Mouse (Mus musculus): Measurements from ENCODE around the gene Vps26c. TPM values are rescaled to one million over a fixed set of nuclear protein-coding genes. Genes with fewer than 3 reads are reported as not detected.

The Vps26c gene
- 65.2 and 66.0 TPM in 2 replicates for polyA plus RNA-seq (2015; fragmentation: Nextera tagmentation; extraction: Ambion mirVana)

DNA sequence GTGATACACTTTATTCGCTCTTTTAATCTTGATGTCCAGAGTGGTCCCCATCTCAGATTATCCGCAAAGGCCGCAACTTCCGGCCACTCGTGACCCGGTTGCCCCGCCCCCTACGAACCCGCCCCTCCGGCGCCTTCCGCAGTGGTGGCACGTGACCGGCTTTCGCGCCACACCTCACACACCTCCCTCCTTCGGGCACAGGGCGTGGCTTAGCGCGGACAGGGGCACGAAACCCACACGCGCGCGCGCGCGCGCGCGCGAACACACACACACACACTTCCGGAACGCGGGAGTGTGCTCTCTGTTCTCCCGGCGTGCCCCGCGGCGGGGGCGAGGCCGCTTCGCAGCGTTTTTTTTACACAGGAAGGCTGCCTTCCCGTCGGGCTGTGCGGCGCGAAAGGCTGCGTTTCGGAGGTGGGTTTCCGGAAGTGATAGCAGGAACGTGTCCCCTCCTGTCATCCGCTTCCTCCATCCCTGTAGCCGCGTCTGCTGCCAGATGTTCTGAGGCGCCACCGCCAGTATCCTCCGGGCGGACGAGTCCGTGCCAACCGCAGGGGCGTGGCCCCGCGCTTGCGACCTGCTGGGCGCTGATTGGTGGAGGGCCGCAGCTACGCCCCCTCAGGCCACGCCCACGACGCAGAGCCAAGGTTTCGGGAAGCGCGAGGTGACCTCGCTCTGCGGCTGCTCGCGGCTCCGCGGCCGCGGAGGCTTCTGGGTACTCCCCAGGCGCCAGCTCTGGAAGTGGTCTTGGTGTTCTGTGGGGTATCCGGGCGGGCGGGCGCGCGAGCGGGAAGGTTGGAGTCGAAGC, at the start of gene Vps26c:
Gene Vps26c, minus strand, starts transcription at position 487 of the 808 bp plus-strand sequence.
- ATAC-seq: peak; percentile 95
- H3K27me3 ChIP-seq: no peaks in the 10 kb centered on the region
- H3K36me3 ChIP-seq (ENCODE audit: poor library complexity, severe bottlenecking): no peaks in the 10 kb centered on the region
- peak within 1 kb of the TSS; percentile 87 for H3K4me3 ChIP-seq
- peak within 1 kb of the TSS; percentile 88 for H3K9ac ChIP-seq
- H3K9me3 ChIP-seq (replicated peaks): no peaks in the 10 kb centered on the region
- under 1% methylated on average over 92 of the region's 93 CpGs for WGBS
- peaks cover 25% of the 10 kb centered on the region for H3K4me1 ChIP-seq
- peak within 1 kb of the TSS; percentile 95 for H3K27ac ChIP-seq
- H3K4me2 ChIP-seq: peak within 1 kb of the TSS; percentile 77

DNA sequence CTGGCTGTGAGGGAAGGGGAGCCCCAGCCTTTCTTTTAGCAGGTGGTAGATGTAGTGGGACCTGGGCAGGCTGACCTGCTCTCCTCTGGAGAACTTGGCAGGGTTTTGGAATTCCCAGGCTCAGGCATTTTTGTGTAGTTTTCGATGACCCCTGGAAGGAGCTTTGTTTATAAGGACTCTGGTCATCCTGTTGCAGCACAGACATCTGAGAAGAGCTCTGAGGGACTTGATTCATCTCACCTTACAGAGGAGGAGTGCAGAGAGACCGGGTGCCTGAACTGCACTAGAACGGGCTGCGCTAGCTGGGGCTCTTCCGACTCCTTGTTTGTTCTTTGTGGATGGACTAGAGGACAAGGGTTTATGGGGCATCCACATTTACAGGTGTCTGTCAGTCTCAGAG, 49.1 kb upstream of the Vps26c start:
- Histone ChIP-seq H3K4me1 (peaks cover 76% of the 10 kb centered on the region), H3K4me2 (no peak overlapping the region), H3K36me3 (ENCODE audit: poor library complexity, severe bottlenecking) (no peaks in the 10 kb centered on the region), H3K9me3 (replicated peaks) (no peaks in the 10 kb centered on the region), H3K4me3 (no peak overlapping the region), H3K9ac (no peak overlapping the region), H3K27ac (no peak overlapping the region; the same call in 1 of the 2 replicates), H3K27me3 (no peaks in the 10 kb centered on the region)
- WGBS: 88% methylated on average over 5 of the region's 5 CpGs
- ATAC-seq: no peak

DNA sequence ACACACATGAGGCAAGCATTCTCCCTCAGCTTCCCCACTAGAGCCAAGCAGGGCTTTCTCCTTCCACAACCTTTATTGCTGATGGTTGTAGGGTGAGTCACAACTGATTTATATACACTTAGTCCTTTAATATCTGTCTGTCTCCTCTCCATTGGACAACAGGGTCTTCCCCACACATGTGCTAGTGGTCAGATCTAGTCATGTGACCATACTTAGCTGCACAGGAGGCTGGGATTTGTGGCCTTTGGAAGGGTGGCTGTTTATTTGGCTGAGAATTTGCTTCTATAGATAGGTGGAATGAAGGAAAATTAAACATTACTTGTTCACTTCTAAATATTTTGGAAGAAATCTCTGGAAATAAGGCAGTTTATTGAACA, 48.1 kb upstream of the Vps26c start:
- H3K4me1 ChIP-seq: peaks cover 69% of the 10 kb centered on the region

GRCm38 (mm10) chr16:94574025-94574717, 47.5 kb upstream of the Vps26c start:
- Histone ChIP-seq H3K9ac (no peak overlapping the region), H3K4me1 (peaks cover 64% of the 10 kb centered on the region), H3K4me2 (no peak overlapping the region), H3K4me3 (no peak overlapping the region), H3K36me3 (ENCODE audit: poor library complexity, severe bottlenecking) (no peaks in the 10 kb centered on the region), H3K27ac (no peak overlapping the region), H3K9me3 (replicated peaks) (no peaks in the 10 kb centered on the region), H3K27me3 (no peaks in the 10 kb centered on the region)
- ATAC-seq: no peak
- 77% methylated on average over 3 of the region's 3 CpGs for WGBS

More for the DNA sequence above, 48.1 kb upstream of the Vps26c start:
- H3K4me3 ChIP-seq: no peak overlapping the region
- H3K9ac ChIP-seq: no peak overlapping the region
- no peaks in the 10 kb centered on the region for H3K9me3 ChIP-seq (replicated peaks)
- H3K36me3 ChIP-seq (ENCODE audit: poor library complexity, severe bottlenecking): no peaks in the 10 kb centered on the region
- H3K4me2 ChIP-seq: no peak overlapping the region
- H3K27me3 ChIP-seq: no peaks in the 10 kb centered on the region
- no peak for ATAC-seq
- no peak overlapping the region for H3K27ac ChIP-seq

DNA sequence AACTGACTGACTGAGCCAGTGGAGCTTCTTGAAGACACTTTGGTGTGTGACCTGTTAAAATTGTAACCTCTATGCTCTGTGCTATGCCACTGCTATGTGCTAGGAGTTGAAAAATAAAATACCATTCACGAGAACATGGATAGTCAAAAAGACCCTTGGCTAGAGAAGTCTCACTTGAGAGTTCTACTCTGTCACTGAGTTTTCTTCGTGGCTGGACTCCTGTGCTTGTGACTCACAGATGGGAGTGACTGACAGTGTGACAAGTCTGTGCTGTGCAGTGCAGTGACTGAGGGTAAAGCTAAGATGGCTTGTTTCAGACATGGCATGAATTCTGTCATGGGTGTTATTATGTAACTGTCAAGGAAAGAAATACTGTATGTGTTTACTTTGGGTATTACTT, 45.8 kb upstream of the Vps26c start:
- 41% methylated on average over 2 of the region's 2 CpGs for WGBS
- H3K4me3 ChIP-seq: peak overlapping the region; percentile 23; the same call in 1 of the 2 replicates

DNA sequence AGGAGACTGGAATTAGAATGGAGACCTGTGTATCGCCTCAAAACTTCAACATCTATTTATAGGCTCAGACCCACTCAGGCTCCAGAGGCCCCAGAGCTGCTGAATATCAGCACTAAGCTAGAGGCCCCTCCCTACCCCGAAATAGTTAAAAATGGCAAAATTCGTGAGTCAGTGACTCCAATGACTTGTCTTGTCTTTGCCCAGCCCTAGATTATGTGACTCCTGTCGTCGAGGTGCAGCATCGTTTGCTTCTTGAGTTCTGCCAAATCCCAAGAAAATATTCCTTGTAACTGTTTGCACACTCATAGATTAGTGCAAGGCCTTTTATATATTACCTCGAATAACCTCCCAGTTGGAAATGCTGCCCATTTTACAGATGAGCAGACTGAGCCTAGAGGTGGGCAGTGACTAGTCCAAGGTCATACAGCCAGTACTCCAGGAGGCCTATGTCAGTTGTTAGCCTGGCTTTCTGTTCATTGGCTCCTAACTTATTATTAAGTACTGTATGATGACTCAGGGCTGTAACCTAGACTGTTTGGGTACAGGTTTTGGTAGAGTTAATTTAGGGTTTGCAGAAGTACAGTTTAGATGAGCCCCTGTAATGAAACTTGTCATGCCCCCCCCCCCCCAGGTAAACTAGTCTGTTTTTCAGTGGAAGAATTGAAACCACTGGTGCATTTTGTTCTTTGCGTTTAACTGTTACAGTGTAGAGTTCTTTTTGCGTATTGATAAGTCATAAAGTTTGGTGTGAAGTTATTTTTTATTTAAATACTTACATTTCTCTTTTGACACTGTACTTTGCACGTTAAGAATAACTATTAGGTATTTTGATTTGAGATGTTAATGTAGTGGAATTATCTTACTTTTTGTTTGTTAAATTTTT, 44.7 kb upstream of the Vps26c start:
- 31% methylated on average over 10 of the region's 10 CpGs for WGBS

More for the DNA sequence above, 45.8 kb upstream of the Vps26c start:
- no peaks in the 10 kb centered on the region for H3K27me3 ChIP-seq
- H3K4me2 ChIP-seq: peak overlapping the region; percentile 53
- no peaks in the 10 kb centered on the region for H3K9me3 ChIP-seq (replicated peaks)
- H3K4me1 ChIP-seq: peaks cover 61% of the 10 kb centered on the region
- ATAC-seq: no peak
- peak overlapping the region; percentile 38 for H3K9ac ChIP-seq
- H3K27ac ChIP-seq: no peak overlapping the region
- H3K36me3 ChIP-seq (ENCODE audit: poor library complexity, severe bottlenecking): no peaks in the 10 kb centered on the region

GRCm38 (mm10) chr16:94570361-94571041, 43.9 kb upstream of the Vps26c start:
- H3K9me3 ChIP-seq (replicated peaks): no peaks in the 10 kb centered on the region
- no peaks in the 10 kb centered on the region for H3K27me3 ChIP-seq
- H3K27ac ChIP-seq: peak overlapping the region; percentile 100
- no peaks in the 10 kb centered on the region for H3K36me3 ChIP-seq (ENCODE audit: poor library complexity, severe bottlenecking)
- WGBS: 0% methylated on average over 37 of the region's 88 CpGs
- peak overlapping the region; percentile 99 for H3K4me3 ChIP-seq
- peaks cover 42% of the 10 kb centered on the region for H3K4me1 ChIP-seq
- peak; percentile 22 for ATAC-seq
- peak overlapping the region; percentile 100 for H3K9ac ChIP-seq
- peak overlapping the region; percentile 71 for H3K4me2 ChIP-seq

More for the DNA sequence above, 44.7 kb upstream of the Vps26c start:
- Histone ChIP-seq H3K9ac (peak overlapping the region; percentile 100), H3K4me2 (peak overlapping the region; percentile 71), H3K36me3 (ENCODE audit: poor library complexity, severe bottlenecking) (no peaks in the 10 kb centered on the region), H3K9me3 (replicated peaks) (no peaks in the 10 kb centered on the region), H3K27me3 (no peaks in the 10 kb centered on the region), H3K4me3 (peak overlapping the region; percentile 99), H3K4me1 (peaks cover 51% of the 10 kb centered on the region), H3K27ac (peak overlapping the region; percentile 100)
- ATAC-seq: no peak

DNA sequence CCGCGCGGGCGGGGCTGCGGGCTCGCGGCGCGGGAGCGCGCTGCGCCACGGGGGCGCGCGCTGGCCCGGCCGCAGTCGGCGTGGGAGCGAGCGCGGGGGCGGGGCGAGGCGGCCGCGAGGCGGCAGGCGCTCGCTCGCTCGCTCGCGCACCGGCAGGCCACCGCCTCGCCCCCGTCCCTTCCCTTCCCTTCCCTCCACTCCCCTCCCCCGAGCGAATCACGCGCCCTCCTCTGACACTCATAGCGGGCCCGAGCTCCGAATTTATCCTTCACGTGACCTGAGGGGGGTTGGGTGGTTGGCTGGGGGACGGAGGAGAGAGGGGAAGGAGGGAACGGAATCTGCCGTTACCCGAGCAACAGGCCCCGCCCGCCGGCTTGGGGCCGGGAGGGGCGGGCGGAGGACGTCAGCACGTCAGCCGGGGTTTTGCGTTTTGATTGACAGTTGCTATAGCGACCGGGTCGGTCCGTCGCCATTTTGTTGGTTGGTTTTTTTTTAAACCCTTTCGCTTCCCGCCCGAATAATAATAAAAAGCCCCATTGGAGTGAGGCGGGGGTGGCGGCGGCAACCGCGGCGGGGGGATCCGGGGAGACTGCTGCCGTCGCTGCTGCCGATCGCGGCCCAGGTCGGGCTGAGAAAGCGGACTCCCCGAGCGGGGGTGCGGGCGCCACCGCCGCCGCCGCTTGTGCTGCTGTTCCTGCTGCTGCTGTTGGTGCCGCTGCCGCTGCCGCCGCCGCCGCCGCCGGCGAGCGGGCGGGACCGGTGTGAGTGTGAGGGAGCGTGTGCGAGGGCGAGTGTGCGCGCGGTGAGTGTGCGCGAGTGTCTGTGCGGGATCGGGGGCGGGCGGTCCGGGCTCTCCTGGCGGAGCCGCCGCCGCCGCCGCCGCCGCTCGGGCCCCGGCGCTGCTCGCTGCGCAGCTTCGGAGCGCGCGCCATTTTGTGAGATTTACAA, 42.9 kb upstream of the Vps26c start, which contains the start of gene Dyrk1a:
Gene Dyrk1a, plus strand, starts transcription at position 782 of the 948 bp plus-strand sequence.
- H3K4me3 ChIP-seq: peak within 1 kb of the TSS; percentile 99
- H3K36me3 ChIP-seq (ENCODE audit: poor library complexity, severe bottlenecking): no peaks in the 10 kb centered on the region
- peak within 1 kb of the TSS; percentile 100 for H3K9ac ChIP-seq
- 1% methylated on average over 70 of the region's 133 CpGs for WGBS
- H3K27me3 ChIP-seq: no peaks in the 10 kb centered on the region
- H3K27ac ChIP-seq: peak within 1 kb of the TSS; percentile 100
- peak within 1 kb of the TSS; percentile 71 for H3K4me2 ChIP-seq
- peaks cover 36% of the 10 kb centered on the region for H3K4me1 ChIP-seq
- ATAC-seq: peak; percentile 95
- H3K9me3 ChIP-seq (replicated peaks): no peaks in the 10 kb centered on the region

DNA sequence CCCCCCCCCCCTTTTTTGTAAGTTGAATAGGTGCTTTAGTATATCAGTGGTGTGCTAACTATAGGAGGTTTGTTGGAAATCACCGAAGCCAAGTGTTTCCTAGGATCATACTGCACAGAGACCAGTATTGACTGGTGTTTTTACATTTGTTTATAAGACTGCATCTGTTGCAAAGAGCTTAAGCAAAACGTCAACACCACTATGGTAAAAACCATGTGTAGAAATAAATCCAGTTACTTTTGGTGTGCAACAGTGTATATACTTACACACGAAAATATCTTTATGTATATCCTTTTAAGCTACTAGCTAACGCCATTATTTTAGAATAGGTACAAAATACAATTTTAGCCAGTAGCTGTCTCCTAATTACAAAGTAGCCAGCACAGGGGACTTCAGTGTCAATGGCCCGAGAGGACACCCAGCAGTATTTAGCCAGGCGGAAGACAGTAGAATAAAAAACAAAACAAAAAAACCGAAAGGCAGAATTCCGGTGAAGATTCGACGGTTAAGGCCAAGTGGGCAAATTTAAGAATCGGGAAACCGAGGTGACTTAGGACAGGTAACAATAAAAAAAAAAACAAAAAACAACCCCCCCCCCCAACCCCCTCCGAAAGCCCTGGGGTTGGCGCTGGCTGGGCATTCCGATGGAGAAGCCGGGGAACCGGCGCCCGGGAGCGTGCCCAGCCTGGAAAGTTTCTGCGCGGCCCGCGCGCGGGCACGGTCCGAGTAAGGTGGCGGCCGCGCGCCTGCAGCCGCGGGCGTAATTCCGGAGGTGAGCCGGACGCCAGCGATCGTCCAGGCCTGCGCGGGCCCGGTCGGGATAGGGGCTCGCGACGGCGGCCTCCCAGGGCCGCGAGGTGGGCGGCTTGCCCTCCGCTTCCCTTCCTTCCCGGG, 42.0 kb upstream of the Vps26c start:
- H3K36me3 ChIP-seq (ENCODE audit: poor library complexity, severe bottlenecking): no peaks in the 10 kb centered on the region
- 3% methylated on average over 36 of the region's 53 CpGs for WGBS
- H3K9ac ChIP-seq: peak overlapping the region; percentile 72
- peak; percentile 57 for ATAC-seq
- peaks cover 28% of the 10 kb centered on the region for H3K4me1 ChIP-seq
- H3K4me3 ChIP-seq: peak overlapping the region; percentile 99
- H3K4me2 ChIP-seq: peak overlapping the region; percentile 66
- H3K9me3 ChIP-seq (replicated peaks): no peaks in the 10 kb centered on the region
- no peaks in the 10 kb centered on the region for H3K27me3 ChIP-seq
- H3K27ac ChIP-seq: peak overlapping the region; percentile 100

DNA sequence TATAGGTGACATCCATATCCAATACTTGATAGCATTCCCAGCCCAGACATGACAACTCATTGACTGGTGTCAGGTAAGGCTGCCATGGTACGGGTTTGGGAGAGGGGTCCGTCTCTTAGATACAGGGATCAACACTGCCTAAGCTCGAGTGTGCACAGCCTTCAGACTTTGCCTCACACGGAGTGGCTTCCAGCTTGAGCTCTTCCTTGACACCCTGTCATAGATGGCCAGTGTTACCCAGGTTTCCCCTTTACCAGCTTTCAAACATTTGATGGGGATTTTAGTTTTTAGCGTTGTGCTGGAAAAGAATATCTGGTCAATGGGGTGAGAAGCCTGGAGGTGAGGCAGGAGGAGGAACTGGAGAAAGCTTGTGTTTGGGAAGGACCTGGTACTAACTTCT, 41.1 kb upstream of the Vps26c start:
- no peaks in the 10 kb centered on the region for H3K27me3 ChIP-seq
- no peaks in the 10 kb centered on the region for H3K9me3 ChIP-seq (replicated peaks)
- no peak for ATAC-seq
- H3K36me3 ChIP-seq (ENCODE audit: poor library complexity, severe bottlenecking): no peaks in the 10 kb centered on the region
- WGBS: 72% methylated on average over 5 of the region's 5 CpGs
- peak overlapping the region; percentile 72; the same call in 1 of the 2 replicates for H3K9ac ChIP-seq
- peaks cover 20% of the 10 kb centered on the region for H3K4me1 ChIP-seq
- H3K27ac ChIP-seq: no peak overlapping the region
- no peak overlapping the region for H3K4me3 ChIP-seq
- peak overlapping the region; percentile 66; the same call in 1 of the 2 replicates for H3K4me2 ChIP-seq

Data from forebrain, embryonic 13.5 days (tissue).